Mouse (Mus musculus): ENCODE measurements at regions not wholly inside any gene's neighbourhood (a gene's known extent, or its start where the extent isn't known, plus 50 kb on each side); places are given as distances from the start of the nearest gene placed in this dataset.

DNA sequence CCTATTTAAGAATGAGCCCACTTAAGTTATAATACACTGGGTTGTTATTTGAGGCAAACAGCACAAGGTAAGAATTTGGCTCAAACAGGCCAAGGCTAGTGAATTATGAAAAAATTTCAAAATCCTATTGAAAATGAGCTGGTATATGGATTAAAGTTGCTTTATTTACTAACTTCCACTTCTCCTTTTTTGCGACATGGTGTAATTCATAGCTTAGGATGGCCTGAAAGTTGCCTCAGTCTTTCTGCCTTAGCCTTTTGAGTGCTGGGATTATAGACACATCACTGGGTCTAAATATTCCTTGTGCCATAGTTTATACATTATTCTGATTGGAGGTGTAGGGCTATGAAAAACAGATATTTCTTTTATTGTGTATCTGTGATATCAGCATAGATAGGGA, 81.9 kb downstream of the Edem1 start:
- DNase-seq (ENCODE audit: low read depth, low spot score) = no peak

DNA sequence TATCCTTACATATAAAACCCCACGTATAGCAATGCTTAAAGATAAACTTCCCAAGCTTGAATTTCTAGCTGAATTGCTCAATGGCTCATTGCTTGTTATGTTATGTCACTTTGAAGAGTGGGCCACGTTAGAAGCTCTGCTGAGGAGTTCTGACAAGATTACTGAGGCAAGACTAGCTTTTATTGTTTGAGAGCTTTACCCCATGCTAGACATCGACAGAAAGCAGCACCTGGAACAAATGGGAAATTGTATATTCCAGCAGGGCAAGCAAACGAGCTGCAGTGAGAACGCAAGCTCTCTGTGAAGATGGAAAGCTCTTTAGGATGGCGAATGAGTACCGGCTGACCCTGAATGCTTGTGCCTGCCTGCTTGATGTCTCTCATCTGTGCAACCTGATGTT, 84.1 kb downstream of the Edem1 start:
- DNase-seq (ENCODE audit: low read depth, low spot score) = no peak

DNA sequence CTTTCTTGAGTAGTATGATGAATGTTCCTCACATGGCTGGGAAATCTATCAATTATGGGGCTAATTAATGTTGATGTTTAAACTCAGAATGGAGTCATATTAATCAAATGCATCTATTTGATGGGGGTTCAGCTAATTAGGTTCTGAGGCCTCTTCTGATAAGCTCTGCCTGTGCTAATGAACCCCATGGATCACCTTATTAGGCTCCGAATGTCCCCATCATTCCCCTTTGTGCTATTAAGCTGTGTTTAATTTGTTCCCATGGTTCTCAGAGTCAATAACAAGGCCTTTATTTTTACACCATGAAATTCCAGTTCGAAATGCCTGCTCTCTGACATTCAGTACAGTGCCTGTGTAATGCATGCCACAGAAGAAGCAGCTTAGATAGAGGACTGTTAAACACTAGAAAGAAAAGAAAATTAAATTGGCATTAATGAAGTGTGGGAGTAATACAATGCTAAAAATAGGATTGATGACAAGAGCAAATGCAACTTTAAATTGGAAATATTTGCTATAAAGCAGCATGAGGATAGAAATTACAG, 91.0 kb downstream of the Edem1 start:
- no peak for DNase-seq (ENCODE audit: low read depth, low spot score)

DNA sequence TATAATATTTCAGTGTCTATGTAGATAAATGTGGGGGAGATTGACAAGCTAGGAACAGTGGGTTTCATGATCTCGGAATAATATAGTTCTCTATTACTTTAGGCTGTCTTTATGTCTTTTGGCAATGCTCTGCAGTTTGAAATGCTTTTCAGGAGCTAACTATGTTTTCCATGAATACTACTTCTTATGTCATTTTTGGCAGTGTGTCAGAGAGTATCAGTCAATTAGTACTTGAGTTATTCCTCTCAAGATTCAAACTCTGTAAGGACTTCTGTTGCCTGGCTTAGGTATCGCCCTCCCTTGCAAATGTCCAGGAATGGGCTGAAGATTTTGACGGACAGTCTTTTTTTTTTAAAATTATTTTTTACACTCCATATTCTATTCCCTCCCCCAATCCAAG, 92.7 kb downstream of the Edem1 start:
- no peak for DNase-seq (ENCODE audit: low read depth, low spot score)

DNA sequence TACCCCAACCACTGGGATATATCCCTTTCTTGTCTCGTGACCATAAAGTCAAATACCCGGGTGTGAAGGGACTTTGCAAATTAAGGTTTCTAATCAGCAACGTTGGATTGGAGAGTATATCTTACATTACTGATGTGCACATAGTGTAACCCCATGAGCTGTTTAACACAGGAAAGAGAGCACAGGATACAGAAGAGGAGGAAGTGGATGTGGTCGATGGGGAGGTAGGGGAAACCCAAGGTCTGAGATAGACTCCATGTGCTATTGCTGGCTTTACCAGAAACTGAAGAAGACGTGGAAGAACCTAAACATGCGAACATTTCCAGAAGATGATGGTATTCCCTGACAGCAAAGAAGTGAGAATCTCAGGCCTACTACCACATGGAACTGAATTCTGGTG, 94.1 kb downstream of the Edem1 start:
- DNase-seq (ENCODE audit: low read depth, low spot score) = no peak

DNA sequence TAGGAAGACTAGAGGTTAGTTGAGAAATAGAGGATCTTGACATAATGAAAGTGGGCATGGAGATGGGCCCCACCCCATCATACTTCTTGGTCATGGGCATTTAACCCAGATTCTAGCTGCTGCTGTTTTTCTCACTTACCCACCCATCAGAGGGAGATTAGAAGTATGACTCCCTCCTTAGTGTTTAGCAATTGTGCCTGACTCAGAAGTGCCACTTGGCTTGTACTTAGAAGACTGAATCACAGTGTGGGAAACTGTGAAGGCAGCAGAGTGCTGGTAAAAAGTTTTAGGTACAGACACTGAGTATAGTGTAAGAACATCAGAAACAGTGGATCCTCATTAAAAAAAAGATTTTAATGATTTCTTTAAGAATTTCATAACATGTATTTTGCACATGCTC, 100.5 kb downstream of the Edem1 start:
- DNase-seq (ENCODE audit: low read depth, low spot score) = no peak

DNA sequence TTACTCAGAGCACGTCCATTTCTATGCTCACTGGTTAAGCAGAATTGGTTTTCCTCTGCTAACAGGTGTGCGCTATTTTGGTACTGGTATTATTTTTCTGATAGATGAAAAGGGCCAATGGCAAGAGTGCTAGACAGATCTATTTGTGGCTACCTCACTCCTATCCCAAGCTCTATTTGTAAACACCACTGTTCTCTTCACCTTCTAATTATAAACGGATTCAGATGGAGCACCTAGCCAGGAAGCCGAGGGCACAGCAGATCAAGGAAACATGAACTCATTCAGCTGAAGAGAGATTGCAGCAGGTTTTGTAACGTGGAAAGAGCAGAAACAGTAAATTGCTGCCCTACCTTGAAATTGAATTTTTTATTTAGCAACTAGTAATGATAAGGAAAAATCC, 110.2 kb downstream of the Edem1 start:
- no peak for DNase-seq (ENCODE audit: low read depth, low spot score)

DNA sequence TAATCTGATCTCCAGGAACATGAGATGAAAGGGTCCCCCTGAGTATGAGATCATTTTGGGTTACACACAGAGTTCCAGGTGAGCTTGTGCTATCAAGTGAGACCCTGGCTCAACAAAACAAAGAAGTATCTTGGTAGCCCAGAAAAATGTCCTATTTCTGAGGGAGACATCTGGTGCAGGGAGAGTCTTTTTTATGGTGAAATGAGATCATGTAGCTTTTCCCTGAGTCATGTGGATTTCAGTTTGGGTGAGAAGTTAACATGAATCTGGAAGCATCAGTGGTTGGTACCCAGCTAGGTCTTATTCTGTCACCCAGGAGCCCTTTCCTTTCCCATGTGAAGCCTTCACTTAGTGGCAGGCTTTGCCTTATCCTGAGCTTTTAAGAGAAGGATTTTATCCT, 113.8 kb downstream of the Edem1 start:
- DNase-seq (ENCODE audit: low read depth, low spot score) = no peak

DNA sequence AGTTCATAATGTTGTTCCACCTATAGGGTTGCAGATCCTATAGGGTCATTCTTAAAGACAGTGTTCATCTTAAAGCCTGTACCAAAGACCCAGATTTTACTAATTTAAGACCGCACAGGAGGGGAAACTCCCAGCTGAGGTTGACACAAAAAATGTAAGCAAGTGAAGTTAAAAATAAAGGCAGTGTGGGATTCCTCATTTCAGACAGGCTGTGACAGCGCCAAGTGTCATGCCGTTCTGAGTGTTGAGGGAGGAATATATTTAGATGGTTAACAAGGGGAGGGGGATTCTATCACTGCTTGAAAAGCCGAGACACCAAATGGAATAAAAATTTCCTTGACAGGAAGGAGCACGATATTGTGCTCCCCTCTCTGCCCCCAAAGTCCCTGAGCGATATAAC, 123.9 kb downstream of the Edem1 start:
- DNase-seq (ENCODE audit: low read depth, low spot score) = no peak

DNA sequence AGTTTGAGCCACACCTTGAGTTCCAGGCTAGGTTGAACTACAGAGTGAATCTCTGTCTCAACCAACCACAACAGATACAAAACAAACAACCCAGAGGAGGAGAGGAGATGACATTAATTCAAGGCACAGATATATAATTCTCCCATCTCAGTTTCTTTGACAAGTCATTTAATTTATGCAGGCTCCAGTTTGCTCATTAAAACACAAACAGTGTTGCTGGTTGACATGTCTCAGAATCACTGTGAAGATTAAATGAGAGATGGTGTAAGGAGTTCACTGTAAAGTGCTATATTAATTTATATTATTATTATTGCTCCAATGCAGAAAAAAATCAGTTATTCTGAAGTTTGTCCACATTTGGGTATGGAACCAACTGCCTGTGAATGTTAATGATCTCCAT, 134.4 kb downstream of the Edem1 start:
- DNase-seq (ENCODE audit: low read depth, low spot score) = no peak

DNA sequence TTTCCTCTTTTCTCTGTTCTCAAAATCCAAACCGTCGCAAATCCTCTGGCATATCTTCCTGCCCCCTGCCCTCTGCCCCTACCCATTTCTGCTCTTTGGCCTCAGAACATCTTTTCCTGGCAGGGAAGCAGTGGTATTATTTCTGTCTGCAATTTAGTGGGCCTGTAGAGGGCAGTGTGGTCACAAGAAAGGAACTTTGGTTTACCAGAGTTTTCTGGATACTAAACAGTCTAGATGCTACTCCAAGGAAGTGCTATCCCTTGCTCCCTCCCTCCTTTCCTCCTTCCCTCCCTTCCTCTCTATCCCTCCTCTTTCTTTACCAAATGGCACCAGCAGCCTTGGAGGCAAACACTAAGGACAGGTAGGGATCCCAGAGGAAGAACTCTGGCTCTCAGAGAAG, 134.9 kb downstream of the Edem1 start:
- DNase-seq (ENCODE audit: low read depth, low spot score) = peak; percentile 47

DNA sequence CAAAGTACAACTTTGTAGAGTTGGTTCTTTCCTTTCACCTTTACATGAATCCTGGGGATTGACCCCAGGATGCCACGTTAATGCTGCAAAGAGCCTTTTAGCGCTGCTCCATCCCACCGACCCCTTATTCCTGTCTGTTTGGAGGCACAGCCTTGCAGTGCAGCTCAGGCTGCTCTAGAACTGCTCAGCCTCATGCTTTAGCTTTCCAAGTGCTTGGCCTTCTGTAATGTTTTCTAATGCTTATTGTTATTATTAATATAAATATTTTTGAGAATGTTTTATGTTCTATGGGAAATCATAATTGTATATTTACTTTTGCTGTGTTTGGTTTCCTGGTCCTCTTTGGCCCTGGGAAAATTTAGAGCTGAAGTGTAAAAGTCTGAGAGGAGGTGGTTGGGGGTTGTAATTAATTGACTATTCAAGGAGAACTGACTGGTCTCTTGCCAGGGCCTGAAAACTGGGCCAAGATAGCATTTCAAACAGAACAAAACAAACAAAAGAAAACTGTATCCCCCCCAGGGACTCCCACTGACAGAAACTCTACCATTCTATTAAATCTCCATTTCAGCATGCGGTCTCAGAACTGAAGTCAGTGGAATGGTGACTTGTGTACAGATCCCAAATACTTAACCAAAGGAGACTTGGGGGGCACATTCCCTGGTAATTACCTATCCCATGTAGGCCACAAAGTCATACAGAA, 141.2 kb downstream of the Edem1 start:
- DNase-seq (ENCODE audit: low read depth, low spot score) = no peak

DNA sequence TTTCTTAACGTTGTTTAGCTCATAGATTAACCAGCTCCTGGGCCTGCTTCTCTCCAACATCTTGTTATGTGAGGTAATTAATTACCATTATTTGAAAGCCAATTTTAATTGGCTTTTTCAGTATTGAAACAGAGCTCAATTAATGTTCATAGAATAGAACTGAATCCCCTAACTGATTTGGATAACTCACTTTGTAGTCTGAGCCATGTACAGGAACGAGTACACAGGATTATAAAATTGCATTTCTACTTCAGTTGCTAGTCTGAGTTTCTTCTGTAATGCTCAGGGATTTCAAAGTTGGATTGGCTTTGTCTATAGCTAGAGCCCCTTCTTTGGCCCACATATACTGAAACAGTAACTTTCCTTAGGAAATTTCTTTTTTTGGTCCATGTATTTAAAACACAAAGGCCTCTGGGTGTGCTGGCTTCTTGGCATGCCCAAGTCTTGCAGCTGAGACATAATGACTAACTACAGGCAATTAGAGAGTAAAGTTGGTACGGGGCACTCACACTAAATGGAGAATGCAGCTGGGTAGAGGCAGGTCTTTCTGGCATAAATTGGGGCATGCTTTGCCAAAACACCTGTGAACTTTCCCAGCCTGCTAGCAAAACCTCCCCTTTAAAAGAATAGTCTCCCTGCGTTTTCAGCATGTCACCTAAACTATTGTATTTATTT, 143.1 kb downstream of the Edem1 start:
- DNase-seq (ENCODE audit: low read depth, low spot score) = no peak

DNA sequence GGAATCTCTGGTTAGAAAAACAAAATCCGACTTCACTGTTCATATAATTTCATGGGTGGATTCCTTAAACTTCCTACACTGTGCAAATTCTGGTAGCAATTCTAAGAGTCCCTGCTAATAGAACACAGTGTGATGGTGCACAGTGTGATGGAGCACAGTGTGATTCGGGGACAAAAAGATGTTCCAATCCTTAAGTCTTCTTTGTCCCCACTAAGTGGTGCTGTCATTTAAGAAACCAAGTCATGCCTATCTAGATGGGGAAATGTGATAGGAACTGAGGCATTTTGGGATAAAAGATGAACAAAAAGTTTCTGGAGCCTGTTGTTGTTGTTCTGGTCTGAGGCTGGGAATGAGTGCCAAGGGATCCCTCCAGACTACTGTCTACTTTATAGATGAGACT, 145.3 kb downstream of the Edem1 start:
- no peak for DNase-seq (ENCODE audit: low read depth, low spot score)

DNA sequence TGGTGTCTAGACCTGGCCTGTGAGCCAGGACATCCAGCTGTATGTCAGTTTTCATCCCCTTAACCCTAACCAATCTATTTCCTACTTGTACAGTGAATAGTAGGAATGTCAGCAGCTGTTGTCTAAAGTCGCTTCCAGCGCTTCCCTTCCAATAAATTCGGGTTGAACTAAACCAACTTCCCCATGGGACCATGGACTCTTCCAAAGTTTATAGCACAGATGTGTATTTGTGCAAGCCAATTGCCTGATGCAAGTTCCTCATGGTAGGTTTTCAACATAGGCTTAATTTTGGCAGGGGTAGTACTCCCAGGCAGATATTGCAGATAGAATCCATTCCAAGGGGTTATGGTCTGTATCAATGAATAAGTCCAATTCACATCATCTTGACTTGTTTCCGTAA, 161.1 kb downstream of the Edem1 start:
- DNase-seq (ENCODE audit: low read depth, low spot score) = no peak

DNA sequence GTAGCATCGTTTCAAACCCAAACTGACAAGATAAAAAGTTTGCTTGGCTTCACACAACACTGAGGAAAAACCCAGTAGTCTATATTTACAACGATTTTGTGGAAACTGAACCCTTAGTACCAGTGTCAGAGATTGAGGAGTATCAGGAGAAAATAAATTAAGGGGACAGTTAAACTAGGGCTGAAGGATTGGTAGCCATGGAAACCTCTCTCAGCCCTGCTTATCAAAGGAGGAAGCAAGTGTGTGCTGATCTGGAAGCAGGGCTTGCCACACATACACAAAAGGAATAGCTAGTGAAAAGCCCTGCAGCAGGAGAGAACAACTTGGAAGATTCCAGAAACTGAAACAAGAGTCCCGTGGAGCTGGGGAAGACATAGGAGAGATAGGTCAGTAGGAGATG, 165.3 kb downstream of the Edem1 start:
- DNase-seq (ENCODE audit: low read depth, low spot score) = no peak

DNA sequence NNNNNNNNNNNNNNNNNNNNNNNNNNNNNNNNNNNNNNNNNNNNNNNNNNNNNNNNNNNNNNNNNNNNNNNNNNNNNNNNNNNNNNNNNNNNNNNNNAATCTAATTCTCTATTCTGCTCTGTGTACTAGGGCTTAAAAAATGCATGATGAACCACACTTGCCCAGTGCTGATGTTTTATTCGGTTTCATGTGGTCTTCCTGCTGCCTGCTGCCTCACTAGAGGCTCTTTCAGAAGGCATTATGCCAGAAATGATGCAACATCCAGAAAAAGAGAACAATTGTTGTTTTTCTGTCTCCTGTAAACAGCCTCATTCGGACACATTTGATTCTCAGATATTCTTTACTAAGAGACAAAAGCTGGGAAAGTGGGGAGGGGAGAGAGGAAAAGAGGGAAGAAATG, 176.0 kb downstream of the Edem1 start:
- DNase-seq (ENCODE audit: low read depth, low spot score) = no peak

DNA sequence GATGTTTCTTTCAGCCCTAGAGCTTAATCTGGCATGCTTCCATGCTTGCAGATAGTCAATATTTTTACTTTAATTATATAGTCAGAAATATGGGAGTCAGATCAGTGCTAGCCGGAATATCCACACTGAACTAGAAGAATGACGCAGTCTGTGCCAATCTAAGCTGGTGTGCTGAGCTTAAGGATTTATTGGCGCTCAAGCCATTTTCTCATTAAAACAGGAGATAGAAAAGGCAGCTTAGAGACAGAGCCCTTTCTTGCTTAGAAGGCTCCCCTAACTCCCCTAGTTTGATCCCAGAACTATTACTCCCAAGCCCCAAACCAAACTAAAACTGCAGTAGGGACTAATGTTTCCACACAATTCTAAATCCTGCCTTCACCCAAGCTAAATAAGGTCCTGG, 180.9 kb downstream of the Edem1 start:
- DNase-seq (ENCODE audit: low read depth, low spot score) = no peak

DNA sequence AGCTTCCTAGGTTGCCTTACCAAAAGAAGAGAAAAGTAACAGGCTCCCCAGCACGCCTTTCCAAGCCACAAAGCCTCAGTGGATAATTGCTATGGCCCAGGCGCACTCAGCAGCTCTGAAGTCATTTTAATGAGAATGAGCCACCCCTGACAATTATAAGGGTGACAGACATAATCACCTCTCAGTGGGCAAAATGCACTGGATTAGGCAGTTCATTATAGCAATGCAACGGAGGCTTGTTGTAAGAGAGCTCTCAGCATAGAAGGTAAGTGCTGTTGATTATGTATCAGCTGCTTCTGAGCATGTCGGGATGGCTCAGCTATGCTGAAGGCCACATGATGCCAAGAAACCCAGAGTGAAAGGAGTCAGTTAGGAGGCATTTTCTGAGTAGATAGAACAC, 181.4 kb downstream of the Edem1 start:
- no peak for DNase-seq (ENCODE audit: low read depth, low spot score)

DNA sequence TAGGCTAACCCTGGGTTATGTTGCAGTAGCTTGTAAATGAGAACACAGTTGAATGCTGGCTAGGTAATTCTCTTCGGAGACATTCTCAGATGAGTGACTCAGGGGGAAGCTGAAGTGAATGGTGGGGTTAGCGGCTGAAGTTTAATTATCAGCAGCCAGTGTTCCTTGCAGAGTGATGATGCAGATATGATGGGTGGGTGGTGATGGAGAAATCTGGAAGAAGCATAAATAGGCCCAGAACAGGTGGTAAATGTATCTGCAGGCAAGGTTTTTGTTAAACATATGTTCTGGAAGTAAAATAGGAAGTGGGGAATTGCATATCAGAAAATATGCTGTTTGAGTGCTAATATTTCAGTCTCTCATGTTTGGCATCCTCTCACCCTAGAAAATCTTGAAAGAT, 191.3 kb downstream of the Edem1 start:
- DNase-seq (ENCODE audit: low read depth, low spot score) = no peak

Data from forelimb bud, embryonic 11.5 days (tissue).